Mouse (Mus musculus) cerebellum, postnatal 36 days (tissue): ENCODE measurements around the gene Gspt1.

Experiments used
- DNase-seq, 2 experiments: peaks; one replicate each; pipeline ENCODE4 v3.0.0; 2021 to 2022; ENCODE audit warnings: mixed read lengths in 2 of 2

The Gspt1 gene

DNA sequence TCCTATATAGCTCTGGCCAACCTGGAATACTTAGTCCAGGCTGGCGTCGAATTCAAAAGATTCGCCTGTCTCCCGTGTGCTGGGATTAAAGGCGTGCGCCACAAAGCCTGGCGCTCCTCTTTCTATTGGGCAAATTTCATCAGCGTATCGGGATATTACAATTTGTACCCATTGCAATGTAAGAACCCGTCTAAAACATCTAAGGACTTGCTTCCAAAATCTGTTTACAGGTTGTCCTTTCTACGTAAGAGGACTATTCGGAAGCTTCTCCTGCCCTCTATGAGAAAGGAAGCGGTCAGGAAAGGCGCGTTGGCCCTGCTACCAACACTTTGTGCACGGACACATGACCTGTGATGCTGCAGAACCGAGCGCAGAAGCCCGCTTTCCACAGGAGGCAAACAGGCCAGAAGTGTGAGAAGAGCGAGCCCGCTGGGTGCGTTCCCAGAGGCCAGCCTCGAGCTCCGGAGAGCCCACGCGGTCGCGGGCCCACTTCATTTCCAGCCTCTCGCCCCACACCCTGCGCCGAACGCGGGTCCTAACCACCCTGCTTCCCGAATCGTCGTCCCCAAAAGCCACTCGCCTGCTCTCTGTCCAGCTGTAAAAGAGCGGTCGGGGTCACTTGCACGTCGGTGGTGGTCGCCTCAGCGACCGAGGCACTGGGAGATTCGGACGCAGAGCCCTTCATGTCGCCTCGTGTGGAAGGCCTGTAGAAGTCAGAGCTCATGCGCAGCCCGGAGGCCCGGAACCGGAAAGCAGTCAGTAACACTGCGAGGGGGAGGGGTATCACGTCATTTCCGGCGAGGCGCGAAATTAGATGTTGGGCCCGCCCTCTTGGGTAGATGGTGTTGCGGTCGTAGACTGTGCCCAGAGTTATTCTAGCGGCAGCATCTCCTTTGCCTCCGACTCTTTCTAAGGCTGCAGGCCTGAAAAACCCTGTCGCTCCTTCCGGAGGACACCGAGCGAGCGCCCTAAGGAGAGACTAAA lies 51.3 kb downstream of the Gspt1 start, which contains the start of gene Rsl1d1:
Gene Rsl1d1, minus strand, starts transcription at position 761 of the 984 bp plus-strand sequence.
- peak; percentile 89 to 90 for DNase-seq

DNA sequence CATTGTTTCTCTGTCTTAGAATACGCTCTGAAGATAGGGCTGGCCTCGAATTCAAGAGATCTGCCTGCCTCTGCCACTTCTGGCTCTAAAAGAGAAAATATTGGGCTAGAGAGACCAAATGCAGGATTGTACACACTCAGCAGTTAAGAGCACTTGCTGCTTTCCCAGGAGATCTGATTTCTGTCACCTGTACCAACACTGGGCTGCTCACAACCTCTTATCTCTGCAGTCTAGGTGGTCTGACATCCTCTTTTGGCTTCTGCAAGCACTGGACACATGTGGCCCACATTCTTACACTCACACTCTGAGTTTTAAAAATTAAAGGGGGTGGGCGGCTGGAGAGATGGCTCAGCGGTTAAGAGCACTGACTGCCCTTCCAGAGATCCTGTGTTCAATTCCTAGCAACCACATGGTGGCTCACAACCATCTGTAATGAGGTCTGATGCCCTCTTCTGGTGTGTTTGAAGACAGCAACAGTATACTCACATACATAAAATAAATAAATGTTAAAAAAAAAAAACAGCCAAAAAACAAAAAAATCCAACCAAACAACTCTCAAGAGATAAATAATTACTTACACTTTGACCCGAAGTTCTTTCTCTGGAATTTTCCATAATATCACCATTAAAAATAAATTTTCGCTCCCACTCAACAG lies 52.3 kb downstream of the Gspt1 start:
- no peak for DNase-seq

DNA sequence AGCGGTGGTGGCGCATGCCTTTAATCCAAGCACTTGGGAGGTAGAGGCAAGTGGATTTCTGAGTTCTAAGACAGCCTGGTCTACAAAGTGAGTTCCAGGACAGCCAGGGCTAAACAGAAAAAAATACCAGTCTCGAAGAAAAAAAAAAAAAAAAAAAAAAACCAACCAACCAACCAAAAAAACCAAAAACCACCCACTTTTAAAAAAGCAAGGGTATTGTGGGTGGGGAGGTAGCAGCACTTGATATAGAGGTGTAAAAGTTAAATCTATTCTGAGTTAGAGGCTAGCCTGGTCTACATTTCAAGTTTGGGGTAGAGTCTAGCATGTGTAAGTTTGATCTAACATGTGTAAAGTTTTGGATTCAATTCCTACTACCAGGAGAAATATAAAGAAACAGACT lies 53.9 kb downstream of the Gspt1 start:
- no peak for DNase-seq

DNA sequence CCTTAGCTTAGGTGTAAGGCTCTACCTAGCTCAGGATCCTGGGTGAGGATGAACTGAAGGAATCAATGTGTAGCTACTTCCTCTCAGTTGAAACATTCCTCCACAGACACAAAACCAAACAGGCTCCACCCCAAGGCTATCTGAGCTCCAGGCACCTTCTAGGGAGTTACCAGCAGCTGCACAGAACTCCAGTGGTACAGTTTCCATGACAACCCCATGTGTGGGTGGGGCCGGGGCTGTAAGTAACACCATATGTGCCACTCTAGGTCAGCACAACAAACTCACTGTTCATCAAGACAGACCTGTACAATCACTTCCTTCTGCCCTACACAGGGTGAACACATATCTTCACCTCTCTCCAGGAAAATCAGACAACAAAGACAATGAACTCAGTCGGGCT lies 55.7 kb downstream of the Gspt1 start:
- no peak for DNase-seq

- no peak for DNase-seq
Measured at GRCm38 (mm10) chr16:11197052-11197451, 57.1 kb downstream of the Gspt1 start.

GRCm38 (mm10) chr16:11193231-11193630 lies 60.9 kb downstream of the Gspt1 start:
- no peak for DNase-seq

DNA sequence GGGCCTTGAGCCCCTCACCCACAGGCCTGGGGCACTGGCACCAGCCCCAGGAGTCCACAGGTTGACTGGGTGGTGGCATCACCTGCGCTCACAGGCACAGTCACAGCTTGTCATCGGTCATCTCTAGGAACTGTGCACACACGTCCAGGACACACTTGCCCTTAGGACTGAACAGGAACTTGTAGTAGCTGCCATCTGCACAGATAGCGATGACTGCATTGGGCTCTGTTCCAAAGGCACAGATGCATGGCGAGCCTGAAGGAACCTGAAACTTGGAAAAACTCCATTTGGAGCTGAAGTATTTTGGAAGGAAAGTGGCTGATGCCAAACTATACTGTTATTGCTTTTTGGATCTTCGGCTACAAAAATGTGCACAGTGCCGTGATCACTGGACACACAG lies 64.0 kb downstream of the Gspt1 start:
- peak; percentile 57 to 58 for DNase-seq

DNA sequence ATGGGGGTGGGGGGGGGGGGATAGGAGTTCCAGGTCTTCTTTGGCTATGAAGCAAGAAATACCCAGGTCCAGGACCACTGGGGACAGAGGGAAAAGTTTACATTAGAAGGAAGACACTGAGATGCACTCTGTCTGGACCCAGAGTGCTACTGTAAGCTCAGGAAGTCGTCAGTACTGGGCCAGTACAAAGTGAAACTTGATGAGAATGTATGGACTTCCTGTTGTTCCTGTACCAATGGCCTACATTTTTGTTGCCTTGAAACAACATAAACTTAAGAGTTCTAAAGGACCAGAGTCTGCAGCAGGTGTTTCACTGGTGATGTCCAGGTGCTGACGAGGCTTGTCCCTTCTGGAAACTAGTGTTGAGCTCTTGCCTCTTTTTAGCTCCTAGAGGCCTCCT lies 76.7 kb downstream of the Gspt1 start:
- DNase-seq: no peak

GRCm38 (mm10) chr16:11176884-11177244 lies 77.3 kb downstream of the Gspt1 start:
- DNase-seq: no peak

DNA sequence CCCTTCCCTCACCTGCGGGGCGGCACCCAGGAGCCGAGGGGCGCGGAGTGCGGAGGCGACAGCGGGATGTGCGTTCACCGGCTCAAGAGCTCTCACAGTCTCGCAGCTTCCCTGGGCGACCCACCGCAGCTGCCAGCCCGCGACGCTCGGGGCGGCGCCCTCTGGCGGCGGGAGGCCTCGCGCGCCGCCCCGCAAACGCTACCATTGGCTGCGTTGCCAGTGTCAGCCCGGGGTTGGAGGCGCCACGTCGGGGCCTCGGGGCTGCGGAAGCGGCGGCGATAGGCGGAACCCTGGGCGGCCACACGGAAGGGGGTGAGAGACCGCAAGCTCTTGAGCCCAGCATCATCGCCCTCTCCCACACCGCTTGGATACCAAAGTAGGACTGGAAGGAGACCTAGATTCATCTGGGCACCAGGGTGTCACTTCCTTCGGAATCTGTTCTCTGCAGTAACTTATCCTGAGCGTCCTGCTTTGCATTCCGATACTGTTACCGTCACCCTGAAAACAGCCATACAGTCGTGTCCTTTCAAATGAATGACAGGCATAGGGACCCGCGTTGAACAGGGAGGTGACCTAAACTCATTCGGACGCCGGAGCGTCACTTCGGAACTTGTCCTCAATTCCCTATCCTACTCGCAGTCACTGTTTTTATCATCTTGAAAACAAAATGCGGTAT lies 77.8 kb downstream of the Gspt1 start, which contains the start of gene Zc3h7a:
Gene Zc3h7a, minus strand, starts transcription at position 186 of the 676 bp plus-strand sequence.
- DNase-seq: peak; percentile 87 to 90

DNA sequence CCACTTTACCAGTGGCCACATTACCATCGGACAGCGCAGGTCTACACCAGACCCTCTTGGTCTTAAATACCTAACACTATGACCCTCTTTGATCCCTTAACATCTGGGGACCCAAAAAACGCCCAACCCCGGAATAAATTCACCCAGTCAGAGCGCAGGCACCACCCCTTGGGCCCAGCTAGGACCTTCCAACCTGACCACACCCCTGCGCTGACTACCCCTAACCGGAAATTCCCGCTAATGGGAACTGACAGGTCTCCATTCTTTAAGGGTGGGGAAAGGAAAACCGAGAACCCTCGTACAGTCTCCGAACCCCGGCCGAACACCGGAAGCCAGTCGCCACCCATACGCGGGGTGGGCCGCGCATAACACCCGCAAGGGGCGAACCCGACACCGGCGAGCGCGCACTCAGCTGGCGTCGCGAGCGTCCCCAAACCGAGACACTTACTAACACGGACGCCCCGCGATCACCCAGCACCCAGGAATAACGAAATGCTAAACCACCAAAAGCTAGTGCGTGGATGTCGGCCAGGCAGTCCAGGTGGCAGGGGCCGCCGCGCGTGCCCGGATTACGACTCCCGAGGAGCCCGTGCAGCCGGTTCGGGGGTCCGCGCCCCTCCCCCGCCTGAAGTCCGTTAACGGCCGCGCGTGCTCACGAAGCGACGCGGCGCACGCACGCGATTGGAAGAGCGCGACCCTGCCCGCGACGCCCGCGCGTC lies 78.5 kb downstream of the Gspt1 start:
- no peak for DNase-seq

GRCm38 (mm10) chr16:11175100-11175488 lies 79.0 kb downstream of the Gspt1 start:
- DNase-seq: no peak

DNA sequence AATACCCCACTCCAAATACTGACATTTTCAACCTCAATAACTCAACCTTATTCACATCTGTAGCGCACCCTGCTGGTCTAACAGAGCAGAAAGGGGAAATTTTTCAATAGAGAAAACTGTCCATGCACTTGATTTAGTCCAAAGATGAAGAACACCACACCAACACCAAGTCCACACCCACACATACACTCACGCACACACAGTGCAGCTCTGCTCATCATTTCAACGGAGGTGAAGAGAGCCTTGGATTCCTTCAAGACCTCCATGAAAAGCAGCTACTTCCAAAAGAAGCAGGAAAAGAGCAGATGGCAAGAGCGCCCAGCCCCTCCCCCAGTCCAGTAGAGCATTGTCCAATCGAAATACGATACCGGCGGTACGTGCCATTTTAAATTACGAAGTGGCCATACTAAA lies 79.4 kb downstream of the Gspt1 start:
- DNase-seq: peak; percentile 36 to 40

GRCm38 (mm10) chr16:11171679-11172078 lies 82.4 kb downstream of the Gspt1 start:
- no peak for DNase-seq
